Mouse (Mus musculus) skeletal muscle tissue, adult 2 months (tissue): ENCODE measurements around the gene Cd200r1.
"Not testable (repeated sequence)": the region's sequence is repeated elsewhere in the genome, so short reads cannot be mapped to it uniquely, and the experiment has no call there.

Experiments used
- DNase-seq: peaks from one replicate; pipeline ENCODE4 v3.0.0-alpha.2; 2012; ENCODE audit warnings: low read depth, low spot score

The Cd200r1 gene

GRCm38 (mm10) chr16:44766320-44766892, 870 bp downstream of the Cd200r1 start:
- DNase-seq = no peak

- DNase-seq = no peak
Measured at GRCm38 (mm10) chr16:44767506-44767905, 2.0 kb downstream of the Cd200r1 start.

- peak; percentile 20 for DNase-seq
Measured at GRCm38 (mm10) chr16:44767967-44768366, 2.4 kb downstream of the Cd200r1 start.

GRCm38 (mm10) chr16:44772577-44772976, 7.0 kb downstream of the Cd200r1 start:
- DNase-seq = no peak

- no peak for DNase-seq
Measured at GRCm38 (mm10) chr16:44773673-44774072, 8.1 kb downstream of the Cd200r1 start.

GRCm38 (mm10) chr16:44774201-44774600, 8.7 kb downstream of the Cd200r1 start:
- DNase-seq = no peak

- DNase-seq = peak; percentile 22
Measured at GRCm38 (mm10) chr16:44778538-44779147, 13.1 kb downstream of the Cd200r1 start.

- DNase-seq = no peak
Measured at GRCm38 (mm10) chr16:44779494-44779893, 14.0 kb downstream of the Cd200r1 start.

GRCm38 (mm10) chr16:44780751-44781150, 15.2 kb downstream of the Cd200r1 start:
- DNase-seq = no peak

GRCm38 (mm10) chr16:44786934-44787333, 21.4 kb downstream of the Cd200r1 start:
- DNase-seq = no peak

GRCm38 (mm10) chr16:44794416-44794815, 28.9 kb downstream of the Cd200r1 start:
- DNase-seq = no peak

GRCm38 (mm10) chr16:44805976-44806375, 40.4 kb downstream of the Cd200r1 start:
- DNase-seq = no peak

GRCm38 (mm10) chr16:44810223-44810622, 44.7 kb downstream of the Cd200r1 start:
- not testable (repeated sequence) for DNase-seq

- no peak for DNase-seq
Measured at GRCm38 (mm10) chr16:44811544-44811943, 46.0 kb downstream of the Cd200r1 start, which contains the start of gene Cd200r4. TSS of gene Cd200r4 (plus strand) at chr16:44811733.

GRCm38 (mm10) chr16:44812468-44813065, 47.0 kb downstream of the Cd200r1 start:
- DNase-seq = no peak

- no peak for DNase-seq
Measured at GRCm38 (mm10) chr16:44818010-44818409, 52.5 kb downstream of the Cd200r1 start.

GRCm38 (mm10) chr16:44820545-44820944, 55.0 kb downstream of the Cd200r1 start:
- no peak for DNase-seq

GRCm38 (mm10) chr16:44832286-44832685, 66.8 kb downstream of the Cd200r1 start:
- DNase-seq = no peak

- not testable (repeated sequence) for DNase-seq
Measured at GRCm38 (mm10) chr16:44833189-44833588, 67.7 kb downstream of the Cd200r1 start.
